Mouse (Mus musculus): ENCODE results near the gene Plcb3. TPM values are rescaled to one million over a fixed set of nuclear protein-coding genes. Genes with fewer than 3 reads are reported as not detected.

Gene Plcb3
- total RNA-seq (2023): 10 to 100 TPM; 13.8 TPM

DNA sequence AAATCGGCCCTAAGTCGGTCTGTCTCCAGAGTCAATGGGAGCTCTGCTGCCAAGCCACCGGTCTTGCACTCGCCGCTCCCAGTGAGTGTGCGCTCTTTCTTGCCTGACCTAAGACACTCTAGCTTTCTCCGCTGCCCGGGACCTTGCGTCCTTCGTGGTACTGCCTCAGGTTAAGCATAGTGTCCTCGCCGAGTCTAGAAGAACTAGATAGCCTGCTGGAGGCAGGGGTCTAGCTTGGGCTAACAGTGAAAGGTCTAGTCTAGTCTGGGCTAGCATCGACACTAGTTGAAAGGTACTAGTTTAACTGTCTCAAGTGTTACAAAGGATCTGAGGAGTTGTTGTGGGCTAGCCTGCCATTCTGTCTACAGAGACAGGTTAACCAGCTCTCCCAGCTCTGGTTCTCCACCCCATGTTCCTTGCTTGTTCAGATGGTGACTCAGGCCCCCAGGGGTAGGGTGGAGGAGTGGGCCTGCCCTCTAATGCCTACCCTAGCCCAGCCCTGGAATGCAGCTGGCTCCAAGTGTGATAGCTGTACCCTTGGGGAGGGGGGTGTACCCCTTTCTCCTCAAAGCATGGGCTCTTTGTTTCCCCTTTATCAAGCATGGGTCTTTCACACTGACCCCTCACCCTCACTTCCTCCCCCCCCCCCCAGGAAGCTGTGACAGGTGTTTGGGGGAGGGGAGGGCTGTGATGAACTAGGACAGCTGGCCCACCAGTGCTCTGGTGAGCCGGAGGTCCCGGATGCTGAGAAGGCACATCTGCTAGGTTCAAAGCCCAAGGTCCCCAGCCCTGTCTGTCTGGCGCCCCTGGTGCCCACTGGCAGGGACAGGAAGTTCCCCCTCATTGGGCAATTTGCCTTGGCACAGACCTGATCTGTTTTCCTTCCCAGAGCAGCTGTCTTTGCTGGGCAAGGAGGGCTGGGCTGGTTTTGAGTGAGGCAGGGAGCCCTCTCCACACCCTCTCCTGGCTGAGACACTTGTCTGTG lies at the start of gene Plcb3:
Plcb3 (minus strand) TSS at position 934 of the 985 bp plus-strand sequence.

DNA sequence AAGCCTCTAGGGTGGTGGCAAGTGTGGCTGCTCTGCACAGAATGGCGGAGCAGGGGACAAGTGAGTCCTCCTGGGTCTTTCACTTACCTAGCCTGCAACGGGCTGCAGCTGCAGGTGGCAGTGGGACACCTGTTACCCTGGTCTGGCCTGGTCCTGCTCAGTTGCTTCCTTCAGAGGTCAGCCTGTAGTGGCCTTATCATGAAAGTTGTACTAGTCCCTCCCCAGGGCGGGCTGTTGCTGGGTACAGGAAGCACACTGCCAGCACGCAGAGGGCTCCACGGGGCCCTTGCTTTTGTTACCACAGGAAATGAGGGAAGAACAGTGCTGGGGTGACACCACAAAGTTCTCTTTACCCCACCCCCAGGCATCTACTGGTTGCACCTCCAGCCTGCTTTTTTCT lies 42.9 kb upstream of the Plcb3 start, which contains the start of gene Fermt3:
Fermt3 (minus strand) TSS at position 279 of the 400 bp plus-strand sequence.

GRCm38 (mm10) chr19:6996006-6996405 lies 19.7 kb upstream of the Plcb3 start, which contains the start of the genes Nudt22 and Trpt1:
Gene Nudt22, minus strand, starts transcription at chr19:6996117.
Gene Trpt1, plus strand, starts transcription at chr19:6996131.

GRCm38 (mm10) chr19:6992011-6992858 lies 16.0 kb upstream of the Plcb3 start, which contains the start of gene Dnajc4:
Gene Dnajc4, minus strand, starts transcription at chr19:6992572.

DNA sequence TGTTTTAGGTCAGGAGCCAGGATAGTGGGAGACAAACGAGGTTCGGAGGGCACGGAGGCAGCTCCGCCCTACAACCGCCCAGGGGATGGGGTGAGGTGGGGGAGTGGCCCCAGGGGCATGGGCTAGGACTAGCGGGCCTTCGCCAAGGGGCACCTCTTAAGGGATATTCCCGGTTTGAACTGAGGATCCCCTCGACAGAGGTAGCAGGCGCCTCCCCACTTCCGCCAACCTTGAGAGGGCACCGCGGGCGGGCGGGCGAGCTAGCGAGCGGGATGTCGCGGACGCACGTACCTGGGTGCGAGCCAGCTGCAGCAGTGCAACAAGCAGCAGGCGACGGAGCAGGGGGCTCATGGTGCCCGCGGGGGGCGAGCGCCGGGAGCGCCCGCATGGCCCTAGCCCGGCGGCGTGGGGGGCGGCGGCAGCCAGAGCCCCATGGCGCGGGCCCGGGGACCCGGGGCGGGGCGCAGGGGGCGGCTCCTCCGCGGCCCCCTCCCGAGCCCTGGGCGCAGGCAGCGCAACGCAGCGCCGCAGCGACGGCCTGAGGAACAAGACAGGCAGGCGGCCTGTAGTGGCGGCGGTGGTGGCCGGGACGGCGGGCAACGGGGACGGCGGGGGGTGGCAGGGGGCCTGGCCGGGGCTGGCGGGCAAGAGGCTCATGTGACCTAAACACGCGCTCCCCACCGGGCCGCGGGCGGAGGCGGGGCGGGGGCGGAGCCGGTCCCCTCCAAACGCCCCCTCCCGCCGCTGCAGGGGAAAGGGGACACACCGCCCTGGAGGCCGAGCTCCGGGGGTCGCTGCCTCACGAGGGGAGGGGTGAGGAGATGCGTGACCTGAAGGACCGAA lies 11.0 kb upstream of the Plcb3 start, which contains the start of gene Vegfb:
Vegfb (minus strand) TSS at position 591 of the 843 bp plus-strand sequence.

DNA sequence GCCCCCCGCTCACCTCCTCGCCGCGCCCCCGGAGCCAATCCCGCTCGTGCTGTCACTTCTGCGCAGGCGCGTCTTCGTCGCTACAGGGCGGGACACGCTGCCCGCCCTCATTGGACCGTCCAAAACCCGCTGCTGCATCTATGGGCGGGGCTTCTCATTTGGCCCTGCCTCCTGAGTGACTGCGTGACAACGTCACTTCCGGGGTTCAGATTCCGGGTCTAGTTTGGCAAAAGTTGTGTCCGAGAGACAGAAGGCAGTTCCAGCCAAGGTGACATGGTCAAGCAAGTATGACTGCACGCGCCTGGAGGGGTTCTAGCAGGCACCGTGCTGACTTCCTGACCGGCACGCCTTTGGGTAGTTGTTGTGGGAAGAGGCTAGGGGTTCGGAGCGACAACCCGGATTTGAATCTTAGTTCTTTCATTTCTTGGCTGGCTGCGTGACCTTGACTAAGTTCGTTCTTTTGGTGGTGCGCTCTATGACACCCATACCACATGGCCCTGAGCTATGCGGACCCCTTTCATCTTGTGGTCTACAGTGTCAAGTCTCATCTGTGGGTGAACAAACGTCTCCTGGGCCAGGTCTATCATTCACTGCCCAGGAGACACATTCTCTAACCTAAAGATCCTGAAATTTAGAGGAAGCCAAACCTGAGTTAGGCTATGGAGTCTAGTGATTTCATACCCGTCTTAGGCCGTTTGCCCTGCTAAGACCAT lies 4.3 kb upstream of the Plcb3 start, which contains the start of gene Fkbp2:
Fkbp2 (minus strand) TSS at position 121 of the 713 bp plus-strand sequence.

DNA sequence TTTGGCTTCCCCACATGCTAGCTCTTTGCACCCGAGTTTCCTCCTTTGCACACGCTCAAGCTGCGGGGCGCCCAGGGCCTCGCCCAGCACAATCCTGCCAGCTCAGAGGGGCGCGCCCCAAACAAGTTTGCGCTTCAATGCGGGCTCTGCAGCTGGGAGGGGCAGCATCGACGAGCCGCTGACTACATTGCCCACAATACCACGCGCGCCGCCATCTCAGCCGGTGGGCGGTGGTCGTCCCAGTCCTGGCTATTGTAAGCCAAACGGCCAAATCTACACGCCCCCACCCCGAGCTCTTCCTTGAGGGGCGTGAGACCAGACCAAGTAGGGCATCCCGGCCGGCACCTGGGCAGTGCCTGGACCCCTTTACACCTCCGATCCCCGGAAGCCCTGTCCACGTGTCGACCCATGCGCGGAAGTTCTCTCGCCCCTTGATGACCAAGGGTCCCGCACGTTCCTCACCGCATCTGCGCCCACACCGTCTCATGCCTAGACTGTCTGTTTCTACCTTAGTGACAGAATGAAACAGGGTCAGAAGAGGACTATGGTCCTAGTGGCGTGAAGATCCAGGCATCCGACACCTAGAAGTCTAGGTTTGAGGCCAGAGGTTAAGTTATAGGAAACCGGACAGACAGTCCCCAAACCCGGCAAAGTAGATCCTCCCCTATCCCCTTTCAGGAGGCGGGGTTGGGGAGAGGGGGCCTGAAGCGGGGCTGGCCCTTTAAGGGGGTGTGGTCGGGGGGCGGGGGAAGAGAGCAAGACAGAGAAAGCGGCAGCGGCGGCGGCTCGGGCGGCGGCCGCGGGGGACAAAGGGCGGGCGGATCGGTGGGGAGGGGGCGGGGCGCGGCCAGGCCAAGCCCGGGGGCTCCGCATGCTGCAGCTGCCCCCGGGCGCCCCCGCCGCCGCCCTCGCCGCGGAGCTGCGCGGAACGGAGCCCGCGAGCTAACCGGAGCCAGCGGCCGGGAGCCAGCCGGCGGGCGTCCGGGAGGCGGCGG lies 1.8 kb downstream of the Plcb3 start, which contains the start of gene Ppp1r14b:
Ppp1r14b (plus strand) TSS at position 758 of the 995 bp plus-strand sequence.

GRCm38 (mm10) chr19:6942249-6942691 lies 34.0 kb downstream of the Plcb3 start, which contains the start of gene Gpr137:
Gene Gpr137, minus strand, starts transcription at chr19:6942480.

DNA sequence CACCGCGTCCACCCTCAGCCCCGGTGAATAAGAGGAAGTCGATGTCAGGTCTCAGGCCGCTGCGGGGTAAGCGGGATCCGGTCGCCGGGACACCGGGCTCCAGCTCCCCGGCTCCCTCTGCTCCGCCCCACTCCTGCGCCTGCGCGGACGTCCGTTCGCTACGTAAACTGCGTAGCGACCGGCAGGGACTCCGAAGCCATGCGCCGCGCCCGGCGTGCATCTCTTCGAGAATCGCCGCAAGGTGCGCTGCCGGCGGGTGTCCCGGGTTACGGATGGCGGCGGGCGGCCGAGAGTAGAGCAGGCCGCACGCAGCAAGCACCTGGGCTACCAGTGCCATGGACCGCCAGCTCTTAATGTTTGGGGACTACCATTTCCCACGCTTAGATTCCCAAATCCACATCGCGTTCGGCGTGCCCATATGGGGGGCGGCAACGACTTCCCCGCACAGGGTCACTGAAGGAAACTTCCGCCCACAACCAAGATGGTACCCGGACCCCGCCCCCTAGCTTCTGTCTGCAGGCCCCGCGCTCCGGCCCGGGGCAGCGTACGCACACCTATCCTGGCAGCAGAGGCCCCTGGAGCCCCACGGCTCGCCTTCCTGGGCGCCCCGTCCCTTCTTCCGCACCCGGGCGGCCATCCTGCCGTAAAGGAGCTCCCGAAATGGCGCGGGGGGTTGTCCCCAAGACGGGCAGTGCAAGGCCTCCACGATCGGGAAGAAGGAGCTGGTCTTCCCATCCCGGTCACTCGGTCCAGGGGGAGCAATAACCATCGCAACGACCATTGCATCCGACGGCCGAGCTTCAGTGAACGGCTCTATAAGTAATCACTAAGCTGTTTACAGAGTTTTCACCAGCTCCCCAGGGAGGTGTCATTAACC lies 34.7 kb downstream of the Plcb3 start, which contains the start of gene Bad:
Bad (plus strand) TSS at position 490 of the 877 bp plus-strand sequence.

GRCm38 (mm10) chr19:6934195-6934977 lies 41.9 kb downstream of the Plcb3 start, which contains the start of gene Kcnk4:
Gene Kcnk4, minus strand, starts transcription at chr19:6934515.

GRCm38 (mm10) chr19:6925307-6925573 lies 51.0 kb downstream of the Plcb3 start, which contains the start of gene Catsperz:
Gene Catsperz, minus strand, starts transcription at chr19:6925380.

DNA sequence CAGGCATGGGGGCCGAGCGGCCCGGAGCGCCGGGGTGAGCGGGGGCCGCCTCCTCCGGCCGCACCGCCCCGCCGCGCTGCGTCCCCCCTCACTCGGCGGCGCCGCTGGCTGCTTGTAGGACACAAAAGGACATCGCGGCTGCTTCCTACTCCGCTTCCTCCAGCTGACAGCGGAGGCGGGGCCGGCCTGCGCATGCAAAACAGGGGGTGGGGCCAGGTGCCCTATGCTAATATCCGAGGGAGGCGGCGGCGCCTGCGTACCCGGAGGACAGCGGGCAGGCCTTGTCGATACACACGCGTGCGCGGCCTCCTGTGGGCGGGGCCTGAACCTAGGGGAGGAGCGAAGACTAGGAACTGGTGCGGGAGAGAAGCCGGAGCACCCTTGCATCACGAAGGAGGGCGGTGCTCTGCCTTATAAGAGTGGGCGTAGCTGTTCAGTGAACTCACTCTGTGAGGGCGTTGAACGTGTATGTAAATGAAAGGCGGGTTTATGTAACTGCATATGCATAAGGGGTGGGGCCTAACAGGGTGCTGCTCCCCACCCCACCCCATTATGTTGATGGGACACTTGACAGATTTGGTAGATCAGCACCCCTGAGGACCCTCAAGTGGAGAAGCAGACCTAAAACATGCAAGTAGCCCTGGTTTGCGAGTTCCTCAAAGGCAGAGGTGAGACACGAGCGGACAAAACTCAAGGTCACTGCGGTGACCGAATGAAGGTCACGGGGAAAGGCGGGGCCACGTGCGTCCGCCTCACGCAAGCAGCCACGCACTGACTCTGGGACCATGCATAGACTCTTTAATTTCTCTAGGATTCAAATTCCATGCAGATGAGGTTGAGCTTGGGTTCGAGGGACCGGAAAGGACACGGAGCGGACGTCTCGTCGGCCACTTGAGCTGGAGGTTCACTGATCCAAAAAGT lies 54.4 kb downstream of the Plcb3 start, which contains the start of gene Esrra:
Esrra (minus strand) TSS at position 167 of the 921 bp plus-strand sequence.

DNA sequence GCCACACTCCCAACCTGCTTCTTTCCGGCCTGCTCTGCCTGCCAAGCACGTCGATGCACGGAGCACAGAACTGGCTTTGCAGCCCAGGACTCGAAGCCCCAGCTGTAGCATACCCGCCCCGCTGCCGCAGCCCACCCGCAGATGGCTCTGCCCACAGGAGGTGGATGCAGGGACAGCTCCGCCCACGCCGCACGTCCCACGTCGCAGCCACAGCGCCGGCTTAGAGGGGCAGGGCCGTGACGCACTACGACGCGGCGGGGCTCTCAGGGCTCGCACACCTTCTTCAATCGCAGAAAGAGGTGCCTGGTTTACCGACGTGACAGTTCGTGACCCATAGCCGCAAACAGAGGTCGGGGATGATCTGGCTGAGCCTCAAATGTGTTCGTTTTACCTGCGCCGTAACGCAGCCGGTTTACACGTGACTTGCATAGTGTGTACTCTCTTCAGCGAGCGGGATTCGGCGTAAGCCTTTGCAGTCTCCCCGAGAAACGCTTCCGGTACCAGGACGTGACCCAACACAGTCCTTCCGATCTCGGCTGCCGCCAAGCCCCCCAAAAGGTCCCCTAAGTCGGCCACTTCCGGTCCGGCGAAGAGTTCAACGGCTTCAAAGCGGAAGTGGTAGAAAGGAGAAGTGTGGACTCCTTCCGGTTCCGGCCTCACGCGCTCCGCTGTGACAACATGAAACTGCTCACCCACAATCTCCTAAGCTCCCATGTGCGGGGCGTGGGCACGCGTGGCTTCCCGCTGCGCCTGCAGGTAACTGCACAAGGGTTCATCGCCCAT lies 66.6 kb downstream of the Plcb3 start, which contains the start of the genes Trmt112 and Prdx5:
Trmt112 (plus strand) TSS at position 192 of the 783 bp plus-strand sequence.
Prdx5 (minus strand) TSS at position 600 of the 783 bp plus-strand sequence.

